Mouse (Mus musculus) C2C12 (cell line): ENCODE results near the gene Itgb2. TPM values are rescaled to one million over a fixed set of nuclear protein-coding genes. Genes with fewer than 3 reads are reported as not detected.
A peak's percentile ranks its signal among the peaks of the same experiment; 100 is the strongest.

Experiments
- H3K27me3 ChIP-seq: one replicate; pipeline ENCODE4 v1.6.1; 2011; ENCODE audit not compliant: control insufficient read depth, insufficient read depth, insufficient read length
- H3K36me3 ChIP-seq: one replicate; pipeline ENCODE4 v1.6.1; 2011; ENCODE audit not compliant: control insufficient read depth, insufficient read depth
- H3K4me3 ChIP-seq: one replicate; pipeline ENCODE4 v1.5.1; 2011; ENCODE audit warnings: mild to moderate bottlenecking, control low read depth; ENCODE audit not compliant: poor library complexity, insufficient read depth, severe bottlenecking
- H3K79me2 ChIP-seq: one replicate; pipeline ENCODE4 v1.6.1; 2011; ENCODE audit not compliant: control insufficient read depth, insufficient read depth
- H3K79me3 ChIP-seq: one replicate; pipeline ENCODE4 v1.6.1; 2011; ENCODE audit warnings: low read depth, control low read depth
- H3ac ChIP-seq: one replicate; pipeline ENCODE3; 2011; ENCODE audit warnings: low read depth; ENCODE audit not compliant: control insufficient read depth, insufficient read length
- CEBPB ChIP-seq: IDR thresholded peaks from one replicate; pipeline ENCODE4 v1.6.1; 2011; ENCODE audit warnings: low read depth, mild to moderate bottlenecking, control low read depth, moderate library complexity
- CTCF ChIP-seq: IDR thresholded peaks from one replicate; pipeline ENCODE4 v1.5.1; 2011; ENCODE audit not compliant: control insufficient read depth, insufficient read depth, insufficient read length
- FOSL1 ChIP-seq: IDR thresholded peaks from one replicate; pipeline ENCODE4 v1.8.0; 2011; ENCODE audit warnings: mild to moderate bottlenecking, low read length; ENCODE audit not compliant: poor library complexity, insufficient read depth, severe bottlenecking
- MAX ChIP-seq: IDR thresholded peaks from one replicate; pipeline ENCODE4 v1.6.1; 2011; ENCODE audit warnings: mild to moderate bottlenecking, control low read depth
- MYOD1 ChIP-seq: IDR thresholded peaks from one replicate; pipeline ENCODE4 v1.6.1; 2011; ENCODE audit warnings: low read depth; ENCODE audit not compliant: control insufficient read depth, insufficient read length
- MYOG ChIP-seq: IDR thresholded peaks from one replicate; pipeline ENCODE4 v1.6.1; 2011; ENCODE audit not compliant: control insufficient read depth, insufficient read length; ENCODE audit errors: extremely low read depth
- USF1 ChIP-seq: IDR thresholded peaks from one replicate; pipeline ENCODE4 v1.6.1; 2011; ENCODE audit warnings: low read depth, mild to moderate bottlenecking, control low read depth, moderate library complexity
- polyA plus RNA-seq: library from polyadenylated mRNA; unstranded; fragments of >200 nt; fragmentation: generic; extraction: Trizol; gene quantifications from one replicate; pipeline ENCODE4 v1.2.1, GENCODE M21; 2012; ENCODE audit warnings: missing spikeins

Gene Itgb2
- polyA plus RNA-seq, 1 experiment, result 0.47 TPM

- peak within 1 kb of the TSS; percentile 62 for H3K4me3 ChIP-seq
- H3K27me3 ChIP-seq, result no peaks in the 10 kb centered on the region
- peaks cover 8% of the 10 kb centered on the region for H3K36me3 ChIP-seq
- TF ChIP-seq CTCF (no peak), MAX (no peak), USF1 (no peak), MYOG (no peak), MYOD1 (no peak), FOSL1 (no peak)
- peaks cover 38% of the 10 kb centered on the region for H3K79me3 ChIP-seq
- H3K79me2 ChIP-seq, result peaks cover 50% of the 10 kb centered on the region
- H3ac ChIP-seq, result peak within 1 kb of the TSS; percentile 64
These were observed 51.6 kb downstream of the Itgb2 start, which contains the start of gene Pttg1ip for GRCm38 (mm10) chr10:77581408-77582284. Gene Pttg1ip (plus strand): TSS chr10:77581720.

GRCm38 (mm10) chr10:77582285-77582618 is 52.2 kb downstream of the Itgb2 start:
- peaks cover 14% of the 10 kb centered on the region for H3K36me3 ChIP-seq
- TF ChIP-seq CEBPB (no peak), MYOG (no peak), USF1 (no peak), FOSL1 (no peak), CTCF (no peak), MAX (no peak), MYOD1 (no peak)
- H3ac ChIP-seq, result peak overlapping the region; percentile 64
- peaks cover 56% of the 10 kb centered on the region for H3K79me2 ChIP-seq
- peak overlapping the region; percentile 62 for H3K4me3 ChIP-seq
- no peaks in the 10 kb centered on the region for H3K27me3 ChIP-seq
- H3K79me3 ChIP-seq, result peaks cover 44% of the 10 kb centered on the region

- Histone ChIP-seq H3K27me3 (no peaks in the 10 kb centered on the region), H3K79me3 (peaks cover 57% of the 10 kb centered on the region), H3K36me3 (peaks cover 30% of the 10 kb centered on the region), H3K4me3 (peak overlapping the region; percentile 7), H3ac (peak overlapping the region; percentile 15), H3K79me2 (peaks cover 72% of the 10 kb centered on the region)
- TF ChIP-seq MAX (no peak), MYOD1 (peak; percentile 84), USF1 (no peak)
These were observed 53.9 kb downstream of the Itgb2 start for GRCm38 (mm10) chr10:77583795-77584422.

- H3K36me3 ChIP-seq, result peaks cover 40% of the 10 kb centered on the region
- H3ac ChIP-seq, result no peak overlapping the region
- peaks cover 100% of the 10 kb centered on the region for H3K79me2 ChIP-seq
- no peaks in the 10 kb centered on the region for H3K27me3 ChIP-seq
- no peak for TF ChIP-seq CEBPB
- TF ChIP-seq MAX, result no peak
- no peak for TF ChIP-seq CTCF
- no peak for TF ChIP-seq MYOD1
- no peak for TF ChIP-seq USF1
- no peak for TF ChIP-seq MYOG
- no peak for TF ChIP-seq FOSL1
- H3K4me3 ChIP-seq, result no peak overlapping the region
- H3K79me3 ChIP-seq, result peaks cover 73% of the 10 kb centered on the region
These were observed 56.6 kb downstream of the Itgb2 start for GRCm38 (mm10) chr10:77586637-77587036.

- no peaks in the 10 kb centered on the region for H3K27me3 ChIP-seq
- H3K79me2 ChIP-seq, result peaks cover 100% of the 10 kb centered on the region
- TF ChIP-seq MYOG (no peak), USF1 (no peak), CTCF (no peak), CEBPB (no peak), MAX (no peak), MYOD1 (no peak), FOSL1 (no peak)
- H3ac ChIP-seq, result no peak overlapping the region
- peaks cover 46% of the 10 kb centered on the region for H3K36me3 ChIP-seq
- H3K4me3 ChIP-seq, result no peak overlapping the region
- H3K79me3 ChIP-seq, result peaks cover 70% of the 10 kb centered on the region
These were observed 57.2 kb downstream of the Itgb2 start for GRCm38 (mm10) chr10:77587091-77587775.

GRCm38 (mm10) chr10:77588036-77588435 is 58.0 kb downstream of the Itgb2 start:
- Histone ChIP-seq H3K79me2 (peaks cover 96% of the 10 kb centered on the region), H3K36me3 (peaks cover 54% of the 10 kb centered on the region), H3K27me3 (no peaks in the 10 kb centered on the region), H3ac (no peak overlapping the region), H3K79me3 (peaks cover 67% of the 10 kb centered on the region), H3K4me3 (no peak overlapping the region)
- TF ChIP-seq USF1 (no peak), CEBPB (no peak), FOSL1 (no peak), MYOG (no peak), MYOD1 (no peak), CTCF (no peak), MAX (no peak)
